Comparison of ENCODE assay signal across 7 mouse cellular contexts in the genomic region with DNA sequence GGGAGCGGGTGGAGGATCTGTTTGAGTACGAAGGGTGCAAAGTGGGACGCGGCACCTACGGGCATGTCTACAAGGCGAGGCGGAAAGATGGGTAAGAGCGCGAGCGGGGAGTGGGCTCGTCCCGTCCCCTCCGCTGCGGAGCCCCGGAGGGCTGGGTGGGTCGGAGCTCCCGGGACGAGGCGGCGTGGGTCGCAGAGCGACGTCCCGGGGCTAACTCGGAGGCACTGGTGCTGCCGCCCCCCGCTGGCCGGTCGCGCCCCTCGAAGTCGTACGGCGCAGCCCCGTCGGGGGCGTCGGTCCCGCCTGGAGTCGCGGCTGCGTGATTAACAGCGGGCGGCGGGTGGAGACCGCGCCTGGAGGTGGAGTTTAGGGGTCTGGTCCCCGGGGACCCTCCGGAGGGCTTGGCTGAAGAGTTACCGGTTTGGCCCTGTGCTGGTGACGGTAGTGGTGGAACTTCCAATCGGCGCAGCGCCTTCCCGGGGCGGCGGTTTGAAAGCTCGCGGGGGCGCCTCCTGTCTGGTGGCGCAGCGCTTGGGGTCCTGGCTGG. TPM values are rescaled to one million over a fixed set of nuclear protein-coding genes. Genes with fewer than 3 reads are reported as not detected.
DNase-seq lines count a peak whose midpoint lies in the region; ATAC-seq and TF ChIP-seq lines count a peak whose summit lies in the region.

No protein-coding gene starts in this region.

- no peaks in the 10 kb centered on the region for H3K27me3 ChIP-seq in forebrain, embryonic 11.5 days (ENCODE audit: control insufficient read depth, insufficient read depth, low read length)

- peaks cover 8% of the 10 kb centered on the region for H3K4me1 ChIP-seq in forebrain, embryonic 11.5 days (replicated peaks; ENCODE audit: control insufficient read depth, insufficient read depth, low read length)

- peak; percentile 50 for ATAC-seq in forebrain, embryonic 11.5 days (replicated peaks; ENCODE audit: low FRiP score)

- intact Hi-C loops in heart, postnatal 10 days (cut with DNase I), result loop anchor here (1.0 to 2.0 kb wide), 4 partner anchors 21 to 175 kb away; a partner anchor contains a TSS

- no peaks in the 10 kb centered on the region for H3K36me3 ChIP-seq in forebrain, embryonic 11.5 days (ENCODE audit: control insufficient read depth, insufficient read depth, low read length)

- H3K27ac ChIP-seq in forebrain, embryonic 11.5 days (ENCODE audit: low read depth, low read length), result peak overlapping the region; percentile 94
- H3K27ac ChIP-seq in layer of hippocampus, adult 2 months, result peak overlapping the region; percentile 92

- peak overlapping the region; percentile 87 for H3K9ac ChIP-seq in forebrain, embryonic 11.5 days (ENCODE audit: low read length)

- no peaks in the 10 kb centered on the region for H3K9me3 ChIP-seq in forebrain, embryonic 11.5 days (ENCODE audit: control insufficient read depth, low read length)

- H3K4me2 ChIP-seq in forebrain, embryonic 11.5 days (ENCODE audit: low read depth, low read length, severe bottlenecking), result peak overlapping the region; percentile 71

- DNase-seq in ES-CJ7 (ENCODE audit: low read depth, low spot score), result peak; percentile 44
- DNase-seq in adrenal gland, postnatal 10 days, result peak; percentile 68
- peak; percentile 82 for DNase-seq in forebrain, embryonic 11.5 days (ENCODE audit: low spot score)
- peak; percentile 70 to 76 for DNase-seq in heart, postnatal 10 days
- peak in 1 of 2 experiments; percentile 53 for DNase-seq in layer of hippocampus, adult 2 months (ENCODE audit: low spot score in 2 of 2)
- peak; percentile 31 for DNase-seq in lung, postnatal 25 days (ENCODE audit: low spot score)
- DNase-seq in right cerebral cortex, postnatal 10 days (ENCODE audit: low spot score in 2 of 2), result peak; percentile 64 to 72

- WGBS in forebrain, embryonic 11.5 days, result under 1% methylated on average over 60 of the region's 62 CpGs

- peak overlapping the region; percentile 87 for H3K4me3 ChIP-seq in forebrain, embryonic 11.5 days (ENCODE audit: low read depth, low read length)
- peak overlapping the region; percentile 98 for H3K4me3 ChIP-seq in layer of hippocampus, adult 2 months

- TF ChIP-seq CTCF in layer of hippocampus, adult 2 months (conservative IDR thresholded peaks at IDR 0.05), result peak; percentile 56

RNA-seq across cellular contexts. Expression of a gene that starts 10.3 kb away (rescaled TPM):
- 10 to 100 TPM; 11.9 to 12.9 TPM for total RNA-seq in adrenal gland, postnatal 10 days (2021)
- polyA plus RNA-seq in forebrain, embryonic 11.5 days (2014; fragmentation: Nextera tagmentation; extraction: Ambion mirVana), result 8.0 and 9.4 TPM in 2 replicates
- total RNA-seq in heart, postnatal 10 days (2021), result 10 to 100 TPM; 15.8 to 16.2 TPM
- total RNA-seq in layer of hippocampus, adult 2 months (2021), result 10 to 100 TPM; 34.4 to 34.6 TPM

RNA-seq across cellular contexts. Expression of a gene that starts 47.7 kb away (rescaled TPM):
- total RNA-seq in adrenal gland, postnatal 10 days (2021), result 10 to 100 TPM; 30.2 to 31.8 TPM
- 94.8 and 108 TPM in 2 replicates for polyA plus RNA-seq in forebrain, embryonic 11.5 days (2014; fragmentation: Nextera tagmentation; extraction: Ambion mirVana)
- 10 to 100 TPM; 41.9 to 64.2 TPM for total RNA-seq in heart, postnatal 10 days (2021)
- total RNA-seq in layer of hippocampus, adult 2 months (2021), result 10 to 100 TPM; 81.6 to 83.1 TPM
